Mouse (Mus musculus) hindbrain, postnatal 0 days (tissue): ENCODE measurements around the gene Efcc1. TPM values are rescaled to one million over a fixed set of nuclear protein-coding genes. Genes with fewer than 3 reads are reported as not detected.

ENCODE experiments used
- ATAC-seq: fragments of 200-750 bp; cut with Nextera tagmentation; 2 replicates; pipeline ENCODE4 v1.8.0; 2017; ENCODE audit warnings: mild to moderate bottlenecking, moderate TSS enrichment, moderate library complexity
- DNase-seq: peaks from one replicate; pipeline ENCODE4 v3.0.0-alpha.2; 2015; ENCODE audit warnings: low spot score
- H3K27ac ChIP-seq: fragments of 300-500 bp; sonication (generic); 2 replicates; pipeline ENCODE4 v1.5.1; 2014; ENCODE audit warnings: mild to moderate bottlenecking
- H3K27me3 ChIP-seq: fragments of 300-500 bp; sonication (generic); 2 replicates; pipeline ENCODE4 v1.6.1; 2014; ENCODE audit warnings: low read length, mixed read lengths; ENCODE audit not compliant: insufficient read depth
- H3K36me3 ChIP-seq: fragments of 300-500 bp; sonication (generic); 2 replicates; pipeline ENCODE4 v1.6.1; 2014; ENCODE audit warnings: low read length, mixed read lengths; ENCODE audit not compliant: insufficient read depth
- H3K4me1 ChIP-seq: fragments of 300-500 bp; sonication (generic); 2 replicates; pipeline ENCODE4 v1.6.1; 2014; ENCODE audit warnings: antibody characterized with exemption, low read length, mixed read lengths; ENCODE audit not compliant: insufficient read depth
- H3K4me2 ChIP-seq: fragments of 300-500 bp; sonication (generic); 2 replicates; pipeline ENCODE4 v1.6.1; 2014; ENCODE audit warnings: low read depth, mild to moderate bottlenecking, low read length, moderate library complexity, mixed read lengths
- H3K4me3 ChIP-seq: fragments of 300-500 bp; sonication (generic); 2 replicates; pipeline ENCODE4 v1.5.1; 2014; ENCODE audit warnings: low read length
- H3K9ac ChIP-seq: fragments of 300-500 bp; sonication (generic); replicated peaks from 2 replicates; pipeline ENCODE4 v1.6.1; 2014; ENCODE audit warnings: mild to moderate bottlenecking, low read length, moderate library complexity, mixed read lengths
- H3K9me3 ChIP-seq: fragments of 300-500 bp; sonication (generic); 2 replicates; pipeline ENCODE4 v1.6.1; 2016; ENCODE audit warnings: low read length, mixed read lengths
- CTCF ChIP-seq: IDR thresholded peaks from 2 replicates; pipeline ENCODE4 v1.5.1; 2016; ENCODE audit warnings: antibody characterized with exemption, control low read depth, low read depth
- WGBS: fragments of 180-500 bp; shearing (Covaris S2); extraction: QIAGEN DNeasy Blood & Tissue Kit; methylation state at CpG from one replicate; pipeline ENCODE4 v1.1.7; 2014; 5-methylcytosine and 5-hydroxymethylcytosine counted together
- polyA plus RNA-seq: library from polyadenylated mRNA; unstranded; fragments of >200 nt; fragmentation: Nextera tagmentation; extraction: Ambion mirVana; gene quantifications from 2 replicates; pipeline ENCODE4 v1.2.1, GENCODE M21; 2015
- total RNA-seq: library from RNA; depleted of rRNA; stranded (reverse); fragments of >200 nt; gene quantifications from 2 replicates; pipeline ENCODE4 v1.2.3, GENCODE M21; 2014

Efcc1 gene
- total and polyA plus RNA-seq, 2 experiments from 2014 or later, result 5.4 to 8.3 TPM

DNA sequence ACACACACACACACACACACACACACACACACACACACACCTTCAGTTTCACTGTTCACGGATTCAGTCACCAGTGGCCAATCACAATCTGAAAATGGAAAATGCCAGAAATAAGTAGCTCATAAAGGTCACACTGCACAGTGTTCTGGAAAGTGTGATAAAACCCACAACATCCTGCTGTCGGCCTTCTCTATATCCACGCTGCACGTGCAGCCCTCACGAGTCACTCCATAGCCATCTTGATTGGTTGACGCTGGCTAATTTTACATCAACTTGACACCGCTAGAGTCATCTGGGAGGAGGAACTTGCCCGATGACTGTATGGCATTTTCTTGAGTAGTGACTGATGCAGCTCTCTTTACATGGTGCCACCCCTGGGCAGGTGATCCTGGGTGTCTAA, 11.3 kb downstream of the Efcc1 start:
- no peak overlapping the region for H3K4me2 ChIP-seq

DNA sequence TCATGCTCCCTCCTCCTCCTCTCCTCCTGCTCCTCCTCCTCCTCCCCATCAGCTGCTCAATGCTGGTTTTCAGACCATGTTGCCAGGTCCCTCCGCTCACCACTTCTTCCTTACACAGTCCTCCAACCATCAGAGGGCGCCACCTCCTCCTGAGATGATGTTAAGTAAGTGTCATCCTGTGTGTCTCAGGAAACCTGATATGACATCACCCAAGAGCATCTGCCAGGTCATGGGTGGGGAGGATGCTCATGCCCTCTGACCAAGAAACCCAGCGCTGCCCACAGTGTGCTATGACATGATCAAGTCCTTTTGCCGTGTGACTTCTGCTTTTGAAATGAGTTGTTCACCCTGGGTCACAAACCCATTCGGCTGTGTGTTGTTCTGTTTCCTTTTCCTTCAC, 12.1 kb downstream of the Efcc1 start:
- no peak overlapping the region for H3K4me3 ChIP-seq
- WGBS, result 75% methylated on average over 5 of the region's 5 CpGs
- H3K9me3 ChIP-seq, result no peaks in the 10 kb centered on the region
- no peak overlapping the region for H3K27ac ChIP-seq
- no peaks in the 10 kb centered on the region for H3K27me3 ChIP-seq
- H3K4me1 ChIP-seq, result no peaks in the 10 kb centered on the region
- DNase-seq, result peak; percentile 5
- peak; percentile 44 for TF ChIP-seq CTCF
- no peaks in the 10 kb centered on the region for H3K36me3 ChIP-seq
- no peak overlapping the region for H3K9ac ChIP-seq
- no peak overlapping the region for H3K4me2 ChIP-seq
- ATAC-seq, result no peak

More for the DNA sequence above, 11.3 kb downstream of the Efcc1 start:
- no peak for DNase-seq
- no peaks in the 10 kb centered on the region for H3K9me3 ChIP-seq
- no peak overlapping the region for H3K27ac ChIP-seq
- H3K4me1 ChIP-seq, result no peaks in the 10 kb centered on the region
- H3K4me3 ChIP-seq, result no peak overlapping the region
- WGBS, result 92% methylated on average over 8 of the region's 8 CpGs
- no peaks in the 10 kb centered on the region for H3K36me3 ChIP-seq
- no peak for TF ChIP-seq CTCF
- H3K9ac ChIP-seq, result no peak overlapping the region
- ATAC-seq, result no peak
- H3K27me3 ChIP-seq, result no peaks in the 10 kb centered on the region

DNA sequence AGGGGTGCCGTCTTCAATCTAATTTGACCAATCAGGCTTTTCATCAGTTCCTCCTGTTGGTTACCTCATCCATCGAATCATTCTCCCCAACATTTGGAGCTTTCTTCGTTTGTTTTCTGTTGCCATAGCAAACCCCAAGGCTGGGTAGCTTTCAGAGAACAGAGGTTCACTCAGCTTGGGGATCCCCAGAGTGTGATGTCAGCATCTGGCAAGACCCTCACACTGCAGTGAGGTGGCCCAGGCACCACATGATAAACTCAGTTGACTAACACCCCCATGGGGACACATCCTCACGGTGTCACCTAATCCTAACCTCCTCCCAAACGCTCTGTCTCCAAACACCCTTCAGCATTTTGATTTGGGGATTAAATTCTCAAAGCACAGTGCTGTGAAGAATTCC, 12.6 kb downstream of the Efcc1 start:
- WGBS, result 74% methylated on average over 5 of the region's 5 CpGs
- no peak for TF ChIP-seq CTCF
- Histone ChIP-seq H3K27ac (no peak overlapping the region), H3K9me3 (no peaks in the 10 kb centered on the region), H3K4me2 (no peak overlapping the region), H3K36me3 (no peaks in the 10 kb centered on the region), H3K27me3 (no peaks in the 10 kb centered on the region), H3K9ac (no peak overlapping the region), H3K4me3 (no peak overlapping the region), H3K4me1 (no peaks in the 10 kb centered on the region)
- ATAC-seq, result no peak
- DNase-seq, result no peak

DNA sequence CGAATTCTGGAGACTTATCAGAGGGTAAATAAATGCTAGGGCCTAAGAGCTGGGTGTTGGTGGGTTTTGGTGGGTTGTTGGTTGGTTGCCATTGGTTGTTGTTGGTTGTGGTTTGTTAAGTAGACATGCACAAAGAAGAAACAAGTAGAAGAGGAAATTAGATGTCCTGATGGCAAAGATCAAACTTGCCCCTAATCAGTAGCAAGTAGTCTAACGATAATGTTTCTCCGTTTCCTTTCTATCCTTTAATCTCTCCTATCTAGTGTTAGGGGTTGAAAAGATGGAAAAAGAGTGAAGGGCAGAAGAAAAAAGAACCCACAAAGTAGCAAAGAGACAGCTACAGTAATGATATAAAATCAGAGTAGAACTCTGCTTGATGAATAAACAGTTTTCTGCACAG, 14.0 kb downstream of the Efcc1 start:
- no peaks in the 10 kb centered on the region for H3K4me1 ChIP-seq
- no peaks in the 10 kb centered on the region for H3K36me3 ChIP-seq
- 91% methylated on average over 3 of the region's 3 CpGs for WGBS
- no peak overlapping the region for H3K4me3 ChIP-seq
- ATAC-seq (no peak), DNase-seq (no peak)
- H3K27ac ChIP-seq, result no peak overlapping the region
- no peak overlapping the region for H3K9ac ChIP-seq
- no peak for TF ChIP-seq CTCF
- no peaks in the 10 kb centered on the region for H3K27me3 ChIP-seq
- H3K4me2 ChIP-seq, result no peak overlapping the region
- H3K9me3 ChIP-seq, result no peaks in the 10 kb centered on the region

DNA sequence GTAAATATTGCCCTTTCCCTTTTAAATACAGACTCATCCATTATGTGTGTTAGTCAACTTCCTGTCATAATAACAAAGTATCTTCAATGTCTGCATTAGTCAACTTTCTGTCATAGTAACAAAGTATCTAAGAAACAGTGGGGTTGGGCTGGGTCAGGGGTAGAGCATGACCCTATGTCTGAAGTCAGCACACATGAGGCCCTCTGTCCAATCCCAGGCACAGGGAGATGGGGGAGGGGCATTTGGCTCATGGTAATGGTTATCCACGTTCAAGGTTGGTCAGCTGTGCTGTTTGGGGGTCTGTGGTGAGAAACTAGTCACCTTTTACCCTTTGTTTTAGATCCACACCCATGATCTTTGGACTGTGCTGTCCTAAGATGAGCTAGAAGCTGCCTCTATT, 14.6 kb downstream of the Efcc1 start:
- ATAC-seq (no peak), DNase-seq (no peak)
- Histone ChIP-seq H3K4me2 (no peak overlapping the region), H3K27me3 (no peaks in the 10 kb centered on the region), H3K4me1 (no peaks in the 10 kb centered on the region), H3K9me3 (no peaks in the 10 kb centered on the region), H3K36me3 (no peaks in the 10 kb centered on the region), H3K4me3 (no peak overlapping the region), H3K9ac (no peak overlapping the region), H3K27ac (no peak overlapping the region)
- no peak for TF ChIP-seq CTCF
- WGBS, result 29% methylated on average over 1 of the region's 1 CpGs

DNA sequence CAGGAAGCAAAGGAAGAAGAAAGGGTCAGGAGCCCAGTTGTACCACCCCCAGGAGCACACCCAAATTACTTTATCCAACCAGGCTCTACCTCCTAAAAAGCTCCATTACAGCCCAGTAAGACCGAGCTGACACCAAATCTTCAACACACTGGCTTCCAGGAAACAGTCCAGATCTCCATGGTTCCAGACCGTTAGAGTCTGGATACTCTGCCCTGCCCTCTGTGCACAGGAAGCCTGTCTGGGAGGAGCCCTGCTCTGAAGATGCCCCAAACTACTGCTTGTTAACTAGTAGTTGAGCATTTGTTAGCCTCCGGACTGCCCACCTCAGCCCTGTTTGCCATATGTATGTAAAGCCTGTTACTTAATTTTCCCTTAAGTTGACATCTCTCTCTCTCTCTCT, 15.4 kb downstream of the Efcc1 start:
- ATAC-seq (no peak), DNase-seq (no peak)
- whole genome bisulfite sequencing, result 54% methylated on average over 3 of the region's 3 CpGs
- TF ChIP-seq CTCF, result no peak
- no peak overlapping the region for H3K27ac ChIP-seq
- no peak overlapping the region for H3K9ac ChIP-seq
- H3K9me3 ChIP-seq, result no peaks in the 10 kb centered on the region
- H3K4me1 ChIP-seq, result no peaks in the 10 kb centered on the region
- no peak overlapping the region for H3K4me2 ChIP-seq
- no peaks in the 10 kb centered on the region for H3K27me3 ChIP-seq
- H3K4me3 ChIP-seq, result no peak overlapping the region
- H3K36me3 ChIP-seq, result no peaks in the 10 kb centered on the region

DNA sequence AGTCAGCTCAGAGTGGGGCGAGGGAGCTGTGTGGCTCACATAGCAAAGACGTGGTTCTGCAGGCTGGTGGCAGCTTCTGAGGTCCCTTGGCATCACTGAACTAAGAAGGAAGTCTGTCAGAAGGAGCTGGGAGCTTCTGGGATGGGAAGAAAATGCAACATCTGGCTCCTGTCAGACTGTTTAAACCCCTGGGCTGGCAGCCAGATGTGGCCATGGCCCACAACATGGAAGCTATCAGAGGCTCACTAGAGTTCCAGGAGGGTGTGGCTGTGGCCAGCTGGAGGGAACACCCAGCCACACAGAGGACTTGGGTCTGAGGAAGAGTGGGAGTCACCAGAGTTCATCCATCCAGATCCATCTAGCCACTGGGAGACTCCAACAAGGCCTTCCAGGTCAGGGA, 16.2 kb downstream of the Efcc1 start:
- H3K27me3 ChIP-seq, result no peaks in the 10 kb centered on the region
- WGBS, result 83% methylated on average over 2 of the region's 2 CpGs
- no peak overlapping the region for H3K9ac ChIP-seq
- H3K9me3 ChIP-seq, result no peaks in the 10 kb centered on the region
- H3K4me2 ChIP-seq, result no peak overlapping the region
- no peak for TF ChIP-seq CTCF
- no peaks in the 10 kb centered on the region for H3K4me1 ChIP-seq
- H3K36me3 ChIP-seq, result no peaks in the 10 kb centered on the region
- no peak overlapping the region for H3K4me3 ChIP-seq
- DNase-seq, result no peak
- no peak for ATAC-seq
- no peak overlapping the region for H3K27ac ChIP-seq
